ENCODE assay signal across 13 mouse cellular contexts in genomic region chr8:93337207-93337606, GRCm38 (mm10). TPM values are rescaled to one million over a fixed set of nuclear protein-coding genes. Genes with fewer than 3 reads are reported as not detected.
"Had no signal": no experiment of that assay in that cellular context is flagged by ENCODE, and none has a peak within 500 bp of the region (broad histone marks: within the 10 kb centered on the region; RNA-seq: fewer than 3 reads in every experiment).

Gene Ces1g (minus strand): TSS chr8:93337308.

- H3K27ac ChIP-seq: hindbrain, postnatal 0 days; limb, embryonic 15.5 days; midbrain, embryonic 12.5 days; neural tube, embryonic 12.5 days had no signal

- ATAC-seq: hindbrain, postnatal 0 days had no signal

- H3K9ac ChIP-seq: limb, embryonic 15.5 days; midbrain, embryonic 12.5 days; neural tube, embryonic 12.5 days had no signal

- H3K9me3 ChIP-seq: limb, embryonic 15.5 days; midbrain, embryonic 12.5 days; neural tube, embryonic 12.5 days had no signal

- H3K4me1 ChIP-seq: limb, embryonic 15.5 days; midbrain, embryonic 12.5 days; neural tube, embryonic 12.5 days had no signal

- H3K4me3 ChIP-seq: limb, embryonic 15.5 days; midbrain, embryonic 12.5 days; neural tube, embryonic 12.5 days had no signal

- H3K27me3 ChIP-seq: limb, embryonic 15.5 days; midbrain, embryonic 12.5 days; neural tube, embryonic 12.5 days had no signal

- DNase-seq: kidney, adult 11 months; layer of hippocampus, adult 9-11 months; layer of hippocampus, postnatal 36 days; spleen, adult 18-20 months; thymus, adult 18-20 months; thymus, postnatal 14 days had no signal

- H3K36me3 ChIP-seq: limb, embryonic 15.5 days; midbrain, embryonic 12.5 days; neural tube, embryonic 12.5 days had no signal

- H3K4me2 ChIP-seq: limb, embryonic 15.5 days; midbrain, embryonic 12.5 days; neural tube, embryonic 12.5 days had no signal

RNA-seq across cellular contexts. Expression of gene Ces1g, which starts in this region (rescaled TPM):
- polyA plus RNA-seq: hindbrain, postnatal 0 days; kidney, embryonic 16.5 days; limb, embryonic 11.5 days; limb, embryonic 15.5 days; midbrain, embryonic 12.5 days; neural tube, embryonic 12.5 days; stomach, embryonic 14.5 days had no signal
